Mouse (Mus musculus): ENCODE measurements at regions not wholly inside any gene's neighbourhood (a gene's known extent, or its start where the extent isn't known, plus 50 kb on each side); places are given as distances from the start of the nearest gene placed in this dataset.
"Not testable (repeated sequence)": the region's sequence is repeated elsewhere in the genome, so short reads cannot be mapped to it uniquely, and the experiment has no call there.

GRCm38 (mm10) chr5:142281997-142282396 is 119.3 kb upstream of the Foxk1 start:
- DNase-seq (ENCODE audit: low spot score): peak; percentile 39

- no peak for DNase-seq (ENCODE audit: low spot score)
Observed at GRCm38 (mm10) chr5:142287981-142288380, 113.3 kb upstream of the Foxk1 start.

GRCm38 (mm10) chr5:142291451-142291850 is 109.8 kb upstream of the Foxk1 start:
- no peak for DNase-seq (ENCODE audit: low spot score)

GRCm38 (mm10) chr5:142296401-142296800 is 104.9 kb upstream of the Foxk1 start:
- not testable (repeated sequence) for DNase-seq (ENCODE audit: low spot score)

GRCm38 (mm10) chr5:142299621-142300020 is 101.7 kb upstream of the Foxk1 start:
- no peak for DNase-seq (ENCODE audit: low spot score)

- no peak for DNase-seq (ENCODE audit: low spot score)
Observed at GRCm38 (mm10) chr5:142308511-142308910, 92.8 kb upstream of the Foxk1 start.

- no peak for DNase-seq (ENCODE audit: low spot score)
Observed at GRCm38 (mm10) chr5:142313944-142314343, 87.4 kb upstream of the Foxk1 start.

GRCm38 (mm10) chr5:142314466-142314865 is 86.8 kb upstream of the Foxk1 start:
- DNase-seq (ENCODE audit: low spot score): no peak

- DNase-seq (ENCODE audit: low spot score): peak; percentile 89
Observed at GRCm38 (mm10) chr5:142319268-142319667, 82.0 kb upstream of the Foxk1 start.

GRCm38 (mm10) chr5:142321316-142321715 is 80.0 kb upstream of the Foxk1 start:
- DNase-seq (ENCODE audit: low spot score): no peak

GRCm38 (mm10) chr5:142324928-142325327 is 76.4 kb upstream of the Foxk1 start:
- no peak for DNase-seq (ENCODE audit: low spot score)

GRCm38 (mm10) chr5:142325560-142325959 is 75.7 kb upstream of the Foxk1 start:
- DNase-seq (ENCODE audit: low spot score): peak; percentile 35

- peak; percentile 73 for DNase-seq (ENCODE audit: low spot score)
Observed at GRCm38 (mm10) chr5:142327261-142327660, 74.0 kb upstream of the Foxk1 start.

- DNase-seq (ENCODE audit: low spot score): no peak
Observed at GRCm38 (mm10) chr5:142329724-142330520, 71.4 kb upstream of the Foxk1 start.

GRCm38 (mm10) chr5:142332744-142333143 is 68.6 kb upstream of the Foxk1 start:
- DNase-seq (ENCODE audit: low spot score): no peak

GRCm38 (mm10) chr5:142337436-142337835 is 63.9 kb upstream of the Foxk1 start:
- no peak for DNase-seq (ENCODE audit: low spot score)

- no peak for DNase-seq (ENCODE audit: low spot score)
Observed at GRCm38 (mm10) chr5:142338051-142338450, 63.2 kb upstream of the Foxk1 start.

GRCm38 (mm10) chr5:142340205-142341025 is 60.9 kb upstream of the Foxk1 start:
- no peak for DNase-seq (ENCODE audit: low spot score)

- DNase-seq (ENCODE audit: low spot score): no peak
Observed at GRCm38 (mm10) chr5:142341026-142341432, 60.3 kb upstream of the Foxk1 start.

GRCm38 (mm10) chr5:142346454-142346853 is 54.8 kb upstream of the Foxk1 start:
- DNase-seq (ENCODE audit: low spot score): no peak

GRCm38 (mm10) chr5:142350574-142350973 is 50.7 kb upstream of the Foxk1 start:
- DNase-seq (ENCODE audit: low spot score): peak; percentile 29
